Mouse (Mus musculus): ENCODE data around the gene Caln1. TPM values are rescaled to one million over a fixed set of nuclear protein-coding genes. Genes with fewer than 3 reads are reported as not detected.

Gene Caln1
- polyA plus RNA-seq, 1 experiment from 2014 or later = 2.5 TPM

DNA sequence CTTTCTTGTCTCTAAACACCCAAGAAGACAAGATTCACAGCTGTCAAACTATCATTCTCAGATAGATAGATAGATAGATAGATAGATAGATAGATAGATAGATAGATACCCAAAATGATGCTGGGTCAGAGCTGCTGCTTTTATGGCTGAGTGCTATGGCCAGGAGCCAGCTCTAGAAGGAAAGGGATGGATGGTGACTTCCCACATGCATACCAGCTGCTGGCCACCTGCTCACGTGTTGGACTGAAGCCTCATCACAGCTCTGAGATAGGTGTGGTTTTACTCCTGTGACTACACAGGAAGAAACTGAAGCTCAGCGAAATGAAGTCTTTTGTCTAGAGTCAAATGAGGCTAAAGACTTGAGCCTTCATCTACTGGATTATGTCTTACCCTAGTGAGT lies 456.5 kb downstream of the Caln1 start:
- Histone ChIP-seq H3K27me3 (replicated peaks; ENCODE audit: control insufficient read depth, insufficient read depth, low read length) (no peaks in the 10 kb centered on the region), H3K27ac (ENCODE audit: low read depth, low read length) (no peak overlapping the region), H3K9ac (ENCODE audit: low read length) (no peak overlapping the region), H3K9me3 (replicated peaks; ENCODE audit: control insufficient read depth, low read length) (no peaks in the 10 kb centered on the region; the same call in 1 of the 2 replicates), H3K36me3 (ENCODE audit: control insufficient read depth, insufficient read depth, low read length) (no peaks in the 10 kb centered on the region), H3K4me3 (ENCODE audit: low read depth, low read length) (no peak overlapping the region), H3K4me2 (ENCODE audit: low read length) (no peak overlapping the region), H3K4me1 (ENCODE audit: control insufficient read depth, insufficient read depth, low read length) (no peaks in the 10 kb centered on the region)
- ATAC-seq (no peak), DNase-seq (ENCODE audit: low spot score) (no peak)
- WGBS = 86% methylated on average over 2 of the region's 2 CpGs

DNA sequence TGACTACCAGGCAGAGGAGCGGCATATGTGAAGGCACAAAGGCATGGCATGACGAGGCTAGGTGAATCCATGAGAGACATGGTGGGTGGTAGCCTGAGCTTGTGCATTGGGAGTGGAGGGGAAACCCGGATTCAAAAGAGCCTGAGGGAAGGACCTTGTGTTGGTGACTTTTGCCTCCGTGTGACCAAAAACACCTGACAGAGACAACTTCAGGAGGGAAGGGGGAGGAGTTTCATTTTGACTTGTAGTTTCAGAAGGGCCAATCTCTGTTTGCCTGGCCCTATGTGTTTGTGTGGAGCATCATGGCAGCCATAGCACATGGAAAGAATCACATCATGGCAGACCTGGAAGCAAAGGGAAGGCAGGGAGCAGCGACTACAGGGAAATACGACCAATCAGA lies 479.3 kb downstream of the Caln1 start:
- Histone ChIP-seq H3K9ac (ENCODE audit: low read length) (no peak overlapping the region), H3K4me1 (ENCODE audit: control insufficient read depth, insufficient read depth, low read length) (no peaks in the 10 kb centered on the region), H3K4me3 (ENCODE audit: low read depth, low read length) (no peak overlapping the region), H3K27ac (ENCODE audit: low read depth, low read length) (no peak overlapping the region), H3K4me2 (ENCODE audit: low read length) (no peak overlapping the region), H3K9me3 (replicated peaks; ENCODE audit: control insufficient read depth, low read length) (no peaks in the 10 kb centered on the region), H3K27me3 (replicated peaks; ENCODE audit: control insufficient read depth, insufficient read depth, low read length) (no peaks in the 10 kb centered on the region), H3K36me3 (ENCODE audit: control insufficient read depth, insufficient read depth, low read length) (no peaks in the 10 kb centered on the region)
- ATAC-seq (no peak), DNase-seq (ENCODE audit: low spot score) (no peak)
- WGBS = 86% methylated on average over 6 of the region's 6 CpGs

DNA sequence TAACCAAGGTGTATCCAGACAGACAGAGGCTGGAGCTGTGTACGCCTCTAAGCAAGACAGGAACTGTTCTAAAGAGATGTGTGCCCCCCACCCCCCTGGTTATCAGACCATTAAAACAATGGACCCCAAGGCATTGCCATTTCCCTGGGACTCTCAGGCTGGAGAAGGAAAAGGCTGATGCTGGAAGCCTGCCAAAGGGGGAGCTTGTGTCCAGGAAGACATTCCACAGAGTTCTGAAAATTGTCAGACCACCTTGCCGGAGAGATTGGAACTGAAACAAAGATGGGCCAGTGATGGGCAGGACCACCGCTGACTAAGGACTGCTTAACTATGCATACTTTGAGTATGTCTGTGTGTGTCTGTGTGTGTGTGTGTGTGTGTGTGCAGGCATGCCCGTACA lies 480.4 kb downstream of the Caln1 start:
- Histone ChIP-seq H3K27me3 (replicated peaks; ENCODE audit: control insufficient read depth, insufficient read depth, low read length) (no peaks in the 10 kb centered on the region), H3K4me2 (ENCODE audit: low read length) (no peak overlapping the region), H3K9ac (ENCODE audit: low read length) (no peak overlapping the region), H3K27ac (ENCODE audit: low read depth, low read length) (no peak overlapping the region), H3K36me3 (ENCODE audit: control insufficient read depth, insufficient read depth, low read length) (no peaks in the 10 kb centered on the region), H3K4me3 (ENCODE audit: low read depth, low read length) (no peak overlapping the region), H3K4me1 (ENCODE audit: control insufficient read depth, insufficient read depth, low read length) (no peaks in the 10 kb centered on the region), H3K9me3 (replicated peaks; ENCODE audit: control insufficient read depth, low read length) (no peaks in the 10 kb centered on the region)
- WGBS = 52% methylated on average over 4 of the region's 4 CpGs
- DNase-seq (ENCODE audit: low spot score) = peak; percentile 24
- no peak for ATAC-seq

DNA sequence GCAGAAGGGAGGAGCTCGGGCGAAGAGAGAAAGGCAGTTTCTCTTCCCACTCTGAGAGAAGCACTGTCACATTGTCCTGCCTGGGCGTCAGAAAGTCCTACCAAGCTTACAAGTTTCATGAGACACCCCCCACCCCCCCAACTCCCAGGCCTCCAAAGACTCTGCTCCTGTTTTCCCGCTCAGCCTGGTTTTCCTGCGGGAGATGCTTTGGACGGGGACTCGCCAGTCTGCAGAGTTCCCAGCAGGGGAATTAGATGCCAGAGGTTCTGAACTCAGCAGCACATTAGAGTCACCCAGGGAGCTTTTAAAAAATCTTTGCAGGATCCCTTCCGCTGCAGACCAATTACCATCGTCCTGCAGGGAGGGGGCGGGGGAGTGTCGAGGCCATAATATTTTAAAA lies 482.9 kb downstream of the Caln1 start:
- no peaks in the 10 kb centered on the region for H3K36me3 ChIP-seq (ENCODE audit: control insufficient read depth, insufficient read depth, low read length)
- DNase-seq (ENCODE audit: low spot score) (peak; percentile 12), ATAC-seq (no peak)
- no peak overlapping the region for H3K27ac ChIP-seq (ENCODE audit: low read depth, low read length)
- peak overlapping the region; percentile 13; the same call in 1 of the 2 replicates for H3K9ac ChIP-seq (ENCODE audit: low read length)
- no peaks in the 10 kb centered on the region for H3K4me1 ChIP-seq (ENCODE audit: control insufficient read depth, insufficient read depth, low read length)
- no peak overlapping the region for H3K4me3 ChIP-seq (ENCODE audit: low read depth, low read length)
- no peaks in the 10 kb centered on the region for H3K9me3 ChIP-seq (replicated peaks; ENCODE audit: control insufficient read depth, low read length)
- peak overlapping the region; percentile 28 for H3K4me2 ChIP-seq (ENCODE audit: low read length)
- WGBS = 7% methylated on average over 11 of the region's 11 CpGs
- H3K27me3 ChIP-seq (replicated peaks; ENCODE audit: control insufficient read depth, insufficient read depth, low read length) = no peaks in the 10 kb centered on the region

DNA sequence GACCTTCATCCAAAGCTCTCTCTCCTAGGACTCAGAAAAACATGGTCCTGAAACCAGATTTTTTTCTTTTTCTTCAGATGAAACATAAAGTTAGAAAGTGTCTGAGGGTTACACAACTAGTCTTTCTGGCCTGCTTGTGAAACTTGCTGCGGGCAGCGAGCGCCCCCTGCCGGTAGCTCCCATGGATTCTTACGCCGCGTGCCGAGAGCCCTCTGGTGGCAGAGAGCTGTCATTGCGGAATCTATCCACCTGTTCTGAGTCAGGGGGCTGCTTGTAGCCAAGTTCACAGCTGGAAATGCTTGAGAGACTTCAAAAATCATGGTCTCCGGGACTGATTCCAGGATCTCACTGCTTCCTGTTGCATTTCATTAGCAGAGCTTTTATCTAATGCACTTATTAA lies 484.1 kb downstream of the Caln1 start:
- DNase-seq (ENCODE audit: low spot score) = peak; percentile 90
- no peak overlapping the region for H3K27ac ChIP-seq (ENCODE audit: low read depth, low read length)
- H3K36me3 ChIP-seq (ENCODE audit: control insufficient read depth, insufficient read depth, low read length) = no peaks in the 10 kb centered on the region
- no peak overlapping the region for H3K4me3 ChIP-seq (ENCODE audit: low read depth, low read length)
- H3K27me3 ChIP-seq (replicated peaks; ENCODE audit: control insufficient read depth, insufficient read depth, low read length) = no peaks in the 10 kb centered on the region
- under 1% methylated on average over 10 of the region's 10 CpGs for WGBS
- H3K4me1 ChIP-seq (ENCODE audit: control insufficient read depth, insufficient read depth, low read length) = no peaks in the 10 kb centered on the region
- ATAC-seq = no peak
- no peaks in the 10 kb centered on the region for H3K9me3 ChIP-seq (replicated peaks; ENCODE audit: control insufficient read depth, low read length)
- no peak overlapping the region for H3K9ac ChIP-seq (ENCODE audit: low read length)
- no peak overlapping the region for H3K4me2 ChIP-seq (ENCODE audit: low read length)

DNA sequence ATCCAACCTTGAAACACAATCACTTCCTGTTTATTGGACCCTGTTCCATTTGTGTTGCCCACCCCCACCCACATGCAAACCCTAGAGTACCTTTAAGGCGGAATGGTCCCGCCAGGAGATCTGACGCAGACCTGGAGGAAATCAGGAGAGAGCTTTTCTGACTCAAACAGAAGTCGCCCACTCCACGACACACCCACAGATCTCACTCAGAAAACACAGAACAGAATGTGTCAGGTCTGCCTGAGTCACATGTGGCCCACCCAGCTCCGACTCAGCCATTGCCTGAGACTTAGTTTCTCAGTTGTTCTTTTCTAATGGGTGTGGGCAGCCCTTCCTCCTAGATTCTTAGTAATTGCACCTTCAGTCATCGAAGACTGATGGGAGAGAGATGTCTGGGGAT lies 485.2 kb downstream of the Caln1 start:
- ATAC-seq (no peak), DNase-seq (ENCODE audit: low spot score) (no peak)
- Histone ChIP-seq H3K4me1 (ENCODE audit: control insufficient read depth, insufficient read depth, low read length) (no peaks in the 10 kb centered on the region), H3K9ac (ENCODE audit: low read length) (no peak overlapping the region), H3K9me3 (replicated peaks; ENCODE audit: control insufficient read depth, low read length) (no peaks in the 10 kb centered on the region), H3K4me2 (ENCODE audit: low read length) (no peak overlapping the region), H3K36me3 (ENCODE audit: control insufficient read depth, insufficient read depth, low read length) (no peaks in the 10 kb centered on the region), H3K27ac (ENCODE audit: low read depth, low read length) (no peak overlapping the region), H3K4me3 (ENCODE audit: low read depth, low read length) (no peak overlapping the region), H3K27me3 (replicated peaks; ENCODE audit: control insufficient read depth, insufficient read depth, low read length) (no peaks in the 10 kb centered on the region)
- 84% methylated on average over 7 of the region's 7 CpGs for WGBS

DNA sequence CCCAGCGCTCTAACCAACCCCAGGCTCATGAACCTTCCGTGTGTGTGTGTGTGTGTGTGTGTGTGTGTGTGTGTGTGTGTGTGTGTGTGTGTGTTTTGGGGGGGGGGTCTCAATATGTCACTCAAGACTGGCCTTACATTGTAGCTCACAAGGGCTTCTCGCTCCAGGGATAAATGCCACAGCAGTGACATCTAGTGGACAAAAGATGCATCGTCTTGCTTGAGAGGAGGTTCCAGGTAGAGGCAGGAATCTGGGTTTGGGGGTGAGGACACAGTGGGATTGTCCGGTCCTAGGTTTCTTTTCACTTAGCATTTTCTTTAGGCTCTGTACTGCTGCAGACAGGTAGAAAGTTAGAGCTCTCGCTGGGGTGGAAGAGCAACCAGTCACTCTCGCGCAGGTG lies 488.9 kb downstream of the Caln1 start:
- no peak overlapping the region for H3K4me2 ChIP-seq (ENCODE audit: low read length)
- no peaks in the 10 kb centered on the region for H3K36me3 ChIP-seq (ENCODE audit: control insufficient read depth, insufficient read depth, low read length)
- H3K9ac ChIP-seq (ENCODE audit: low read length) = no peak overlapping the region
- ATAC-seq (peak; percentile 25; the same call in 1 of the 2 replicates), DNase-seq (ENCODE audit: low spot score) (peak; percentile 76)
- H3K27me3 ChIP-seq (replicated peaks; ENCODE audit: control insufficient read depth, insufficient read depth, low read length) = no peaks in the 10 kb centered on the region
- no peaks in the 10 kb centered on the region for H3K4me1 ChIP-seq (ENCODE audit: control insufficient read depth, insufficient read depth, low read length)
- no peaks in the 10 kb centered on the region for H3K9me3 ChIP-seq (replicated peaks; ENCODE audit: control insufficient read depth, low read length)
- H3K4me3 ChIP-seq (ENCODE audit: low read depth, low read length) = no peak overlapping the region
- H3K27ac ChIP-seq (ENCODE audit: low read depth, low read length) = no peak overlapping the region
- WGBS = 20% methylated on average over 8 of the region's 8 CpGs

DNA sequence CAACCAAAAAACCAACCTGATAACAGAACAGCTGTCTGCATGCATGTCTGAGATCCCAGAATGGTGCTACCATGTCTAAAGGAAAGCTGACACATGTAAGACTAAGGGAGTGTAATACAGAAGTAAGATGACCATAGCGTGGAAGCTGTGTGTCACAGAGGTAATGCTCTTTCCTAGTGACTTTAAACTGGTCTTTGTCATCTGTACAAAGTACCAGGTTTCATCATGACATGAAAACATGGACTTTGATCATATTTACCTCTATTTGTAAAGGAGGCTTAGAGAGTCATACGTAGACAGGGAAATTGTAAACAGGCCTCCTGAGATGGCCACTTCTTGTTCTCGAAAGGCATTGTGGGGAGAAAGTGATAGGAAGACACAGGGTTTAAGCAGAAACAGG lies 489.5 kb downstream of the Caln1 start:
- no peak for ATAC-seq
- no peaks in the 10 kb centered on the region for H3K4me1 ChIP-seq (ENCODE audit: control insufficient read depth, insufficient read depth, low read length)
- no peak for DNase-seq (ENCODE audit: low spot score)
- no peaks in the 10 kb centered on the region for H3K36me3 ChIP-seq (ENCODE audit: control insufficient read depth, insufficient read depth, low read length)
- no peak overlapping the region for H3K9ac ChIP-seq (ENCODE audit: low read length)
- 82% methylated on average over 3 of the region's 3 CpGs for WGBS
- H3K27me3 ChIP-seq (replicated peaks; ENCODE audit: control insufficient read depth, insufficient read depth, low read length) = no peaks in the 10 kb centered on the region
- H3K4me2 ChIP-seq (ENCODE audit: low read length) = no peak overlapping the region
- H3K27ac ChIP-seq (ENCODE audit: low read depth, low read length) = no peak overlapping the region
- no peaks in the 10 kb centered on the region for H3K9me3 ChIP-seq (replicated peaks; ENCODE audit: control insufficient read depth, low read length)
- H3K4me3 ChIP-seq (ENCODE audit: low read depth, low read length) = no peak overlapping the region

DNA sequence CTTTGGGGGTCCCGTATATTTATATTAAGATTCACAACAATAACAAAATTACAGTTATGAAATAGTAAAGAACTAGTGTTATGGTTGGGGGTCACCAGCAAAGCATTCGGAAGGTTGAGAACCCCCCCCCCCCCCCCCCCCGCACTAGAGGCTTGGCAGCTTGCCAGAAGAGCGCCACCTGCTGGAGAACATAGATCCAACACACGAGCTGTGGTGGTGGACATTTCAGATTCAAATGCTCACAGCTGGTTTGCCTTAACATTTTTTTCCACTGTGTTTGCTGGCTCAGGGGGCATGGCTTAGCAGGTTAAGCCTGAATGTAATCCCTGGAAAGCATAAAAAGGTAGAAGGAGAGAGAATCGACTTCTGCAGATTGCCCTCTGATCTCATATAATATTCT lies 490.5 kb downstream of the Caln1 start:
- DNase-seq (ENCODE audit: low spot score) (peak; percentile 39), ATAC-seq (no peak)
- no peaks in the 10 kb centered on the region for H3K4me1 ChIP-seq (ENCODE audit: control insufficient read depth, insufficient read depth, low read length)
- H3K4me2 ChIP-seq (ENCODE audit: low read length) = no peak overlapping the region
- H3K27ac ChIP-seq (ENCODE audit: low read depth, low read length) = no peak overlapping the region
- no peaks in the 10 kb centered on the region for H3K9me3 ChIP-seq (replicated peaks; ENCODE audit: control insufficient read depth, low read length)
- H3K27me3 ChIP-seq (replicated peaks; ENCODE audit: control insufficient read depth, insufficient read depth, low read length) = no peaks in the 10 kb centered on the region
- no peaks in the 10 kb centered on the region for H3K36me3 ChIP-seq (ENCODE audit: control insufficient read depth, insufficient read depth, low read length)
- no peak overlapping the region for H3K4me3 ChIP-seq (ENCODE audit: low read depth, low read length)
- WGBS = 53% methylated on average over 5 of the region's 6 CpGs
- H3K9ac ChIP-seq (ENCODE audit: low read length) = no peak overlapping the region
